Mouse (Mus musculus) cerebellum, postnatal 10 days (tissue): ENCODE results near the gene B4gat1.

Source experiments
- DNase-seq, 2 experiments: peaks; one replicate each; pipeline ENCODE4 v3.0.0; 2021; ENCODE audit warnings: mixed read lengths in 2 of 2

Gene B4gat1

DNA sequence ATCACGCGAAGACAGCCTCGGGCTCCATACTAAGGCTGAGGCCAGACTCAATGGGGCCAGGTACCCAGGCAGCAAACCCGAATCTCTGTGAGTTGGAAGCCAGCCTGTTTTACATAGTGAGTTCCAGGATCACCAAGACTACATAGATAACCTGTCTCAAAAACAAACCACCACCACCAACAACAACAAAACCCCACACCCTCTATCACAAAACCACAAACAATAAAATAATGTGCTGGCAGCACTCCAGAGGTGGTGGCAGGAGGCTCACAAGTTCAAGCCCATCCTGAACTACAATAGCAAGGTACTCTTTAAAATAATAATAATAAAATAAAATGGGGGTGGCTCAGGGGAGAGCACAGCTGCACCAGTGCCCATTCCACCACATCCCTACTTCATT, 2.0 kb upstream of the B4gat1 start:
- DNase-seq, result no peak

GRCm38 (mm10) chr19:5037678-5038571, 701 bp upstream of the B4gat1 start:
- DNase-seq, result peak; percentile 91

- DNase-seq, result peak; percentile 51 to 60
These were observed 882 bp downstream of the B4gat1 start for GRCm38 (mm10) chr19:5039301-5040114.

DNA sequence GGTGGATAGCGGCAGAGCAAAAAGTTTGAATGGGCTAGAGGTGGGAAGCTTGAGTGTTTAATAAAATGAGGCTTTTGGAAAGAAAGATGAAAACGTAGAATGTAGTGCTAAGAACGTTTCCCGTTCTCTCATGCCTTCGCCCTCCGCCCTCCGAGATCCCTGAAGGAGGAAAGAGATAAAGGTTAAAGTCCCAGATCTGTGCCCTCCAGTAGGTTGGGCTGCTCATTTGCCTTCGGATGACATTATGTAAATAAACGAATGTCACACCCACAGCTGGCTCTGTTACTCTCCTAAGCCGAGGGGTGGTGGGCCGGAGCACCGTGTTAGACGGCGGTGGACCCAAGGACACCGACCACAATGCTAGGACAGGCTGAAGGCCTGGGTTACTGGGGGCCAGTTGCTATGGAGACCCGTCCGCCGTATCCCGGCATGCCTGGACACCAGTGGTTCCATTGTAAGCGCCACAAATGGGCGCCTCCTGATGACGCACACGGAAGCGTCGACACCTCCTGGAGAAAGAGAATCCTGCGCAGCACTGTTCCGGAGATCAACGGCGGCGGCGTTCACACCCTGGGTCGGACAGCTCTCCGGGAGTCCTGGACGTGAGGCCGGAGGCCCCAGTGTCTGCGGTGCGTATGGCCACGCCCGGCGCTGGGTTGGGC, 2.4 kb downstream of the B4gat1 start, which contains the start of gene Brms1:
Gene Brms1, plus strand, starts transcription at position 493 of the 662 bp plus-strand sequence.
- peak; percentile 95 to 96 for DNase-seq

DNA sequence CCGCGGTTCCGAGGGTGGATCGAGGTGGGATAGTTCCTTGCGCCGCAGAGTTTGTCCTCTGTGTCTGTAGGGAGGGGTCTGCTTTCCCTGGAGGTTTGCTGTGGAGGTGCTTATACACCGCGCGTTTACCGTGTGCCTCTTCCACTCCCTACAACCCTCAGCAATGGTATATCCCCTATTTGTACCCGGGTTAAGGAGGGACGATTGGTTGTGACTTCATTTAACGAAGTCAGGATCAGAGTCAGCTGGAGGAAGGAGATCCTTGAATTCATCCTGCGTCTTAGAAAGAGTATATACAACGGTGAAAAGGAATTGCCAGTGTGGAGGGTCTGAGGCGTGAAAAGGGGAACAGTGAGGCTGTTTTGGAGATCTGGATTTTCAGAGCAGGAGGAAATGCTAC, 3.0 kb downstream of the B4gat1 start:
- no peak for DNase-seq

DNA sequence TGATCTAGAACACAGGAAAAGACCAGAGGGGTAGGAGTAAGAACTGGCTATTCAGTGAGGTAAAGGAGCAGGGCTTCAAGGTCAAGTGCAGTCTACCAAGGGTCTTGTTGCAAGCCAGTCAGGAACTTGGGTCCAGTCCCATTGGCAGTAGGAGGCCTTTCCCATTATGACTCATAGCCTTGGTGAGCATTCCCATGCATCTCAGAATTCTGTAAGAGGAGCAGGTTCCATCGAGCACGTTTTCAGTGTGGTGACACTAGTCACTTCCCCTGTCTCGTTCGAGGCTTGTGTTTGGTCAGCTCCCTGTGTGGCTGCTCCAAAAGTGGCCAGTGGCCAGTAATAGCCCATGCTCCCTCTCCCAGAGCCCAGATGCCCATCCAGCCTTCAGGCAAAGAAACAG, 6.9 kb downstream of the B4gat1 start:
- no peak for DNase-seq

DNA sequence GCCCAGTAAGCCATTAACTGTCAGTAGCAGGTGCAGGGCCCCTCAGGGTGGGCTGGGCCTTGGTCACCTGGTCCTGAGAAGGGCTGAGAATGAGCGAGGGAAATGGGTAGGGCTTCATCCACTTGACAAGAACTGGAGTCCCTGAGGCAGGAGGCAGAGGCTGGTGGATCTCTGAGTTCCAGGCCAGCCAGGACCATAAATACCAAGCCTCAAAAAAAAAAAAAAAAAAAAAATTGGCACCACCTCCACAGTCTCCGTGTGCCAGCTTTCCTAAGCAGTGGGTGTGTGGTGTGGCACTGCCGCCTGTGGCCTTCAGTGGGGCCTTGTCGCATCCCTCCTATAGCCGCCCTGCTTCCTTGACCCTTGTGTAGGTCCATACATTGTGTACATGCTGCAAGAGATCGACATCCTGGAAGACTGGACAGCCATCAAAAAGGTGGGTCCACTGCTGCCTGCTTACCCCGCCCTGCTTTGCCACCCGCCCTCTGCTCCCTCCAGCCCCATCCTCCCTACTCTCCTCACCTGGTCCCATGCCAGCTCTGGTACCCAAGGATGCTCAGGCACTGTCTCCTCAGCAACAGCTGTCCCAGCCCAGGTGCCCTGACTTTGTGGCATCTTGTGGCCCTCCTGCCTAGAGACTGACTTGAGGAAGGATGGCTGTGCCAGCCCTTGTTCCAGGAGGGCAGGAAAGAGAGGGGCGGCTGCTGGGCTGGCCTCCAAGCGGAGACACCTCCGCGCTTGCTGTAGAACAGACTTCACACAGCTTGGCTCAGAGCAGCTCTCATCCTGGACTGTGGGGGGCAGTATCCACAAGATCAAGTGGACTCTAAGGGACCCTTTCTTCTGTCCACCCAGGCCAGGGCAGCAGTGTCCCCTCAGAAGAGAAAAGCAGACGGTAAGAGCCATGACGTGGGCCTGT, 9.8 kb downstream of the B4gat1 start:
- DNase-seq, result peak; percentile 44 to 53

DNA sequence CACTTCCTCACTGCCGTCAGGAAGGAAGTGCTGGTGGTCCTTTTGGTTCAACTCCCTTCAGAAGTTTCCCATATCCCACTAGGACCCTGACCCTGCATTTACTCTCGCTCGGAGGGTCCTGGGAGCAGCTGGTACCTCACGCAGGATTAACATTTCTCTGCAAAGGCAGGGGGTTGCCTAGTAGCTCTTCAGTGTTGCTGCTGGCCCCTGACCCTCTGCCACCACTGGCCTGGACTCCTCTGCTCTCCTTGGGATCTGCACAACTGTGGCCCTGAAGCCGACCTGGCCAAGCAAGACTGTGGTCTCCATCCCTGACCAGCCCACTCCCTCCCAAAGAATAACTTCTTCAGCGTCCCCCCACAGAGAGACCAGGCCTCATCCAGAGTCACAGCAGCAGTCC, 10.7 kb downstream of the B4gat1 start:
- no peak for DNase-seq

DNA sequence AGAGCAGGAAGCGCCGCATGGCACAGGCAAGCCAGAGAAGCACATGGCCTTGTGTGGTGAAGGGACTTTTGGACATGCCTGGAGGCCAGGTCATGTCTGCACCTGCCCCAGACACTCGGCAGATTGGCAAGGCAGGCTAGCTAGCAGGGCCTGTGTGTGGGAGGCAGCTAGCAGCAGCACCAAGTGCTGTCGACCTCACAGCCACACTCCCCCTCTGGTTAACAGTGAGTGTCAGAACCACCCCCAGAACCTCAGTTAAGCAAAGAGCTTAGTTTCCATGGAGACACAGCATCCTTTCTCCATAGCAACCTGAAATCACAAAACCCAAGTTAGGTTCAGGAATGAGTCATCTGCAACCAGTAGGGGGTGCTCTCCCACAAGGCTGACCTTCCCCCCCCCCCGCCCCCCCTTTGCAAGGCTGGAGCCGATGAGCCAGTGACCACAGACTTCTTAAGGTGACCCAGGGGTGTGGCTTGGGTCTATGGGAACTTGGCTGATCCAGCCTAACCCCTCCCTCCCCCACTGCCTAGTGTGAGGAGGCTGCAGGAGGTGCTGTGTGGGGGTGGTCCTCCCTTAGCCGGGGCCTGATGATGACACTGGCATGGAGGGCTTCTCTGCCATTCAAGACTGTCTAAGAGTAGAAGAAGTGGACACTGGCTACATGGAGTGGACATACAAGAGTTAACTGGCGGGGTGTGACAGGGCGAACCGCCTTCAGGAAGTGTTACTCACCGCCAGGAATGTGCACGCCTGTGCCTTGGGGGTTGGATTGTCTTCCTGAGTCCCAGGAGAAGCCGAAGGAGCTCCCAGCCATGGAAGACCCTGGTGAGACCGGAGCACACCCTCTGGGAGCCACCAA, 11.7 kb downstream of the B4gat1 start, which contains the start of gene Rin1:
Gene Rin1, plus strand, starts transcription at position 435 of the 859 bp plus-strand sequence.
- peak; percentile 47 to 67 for DNase-seq

DNA sequence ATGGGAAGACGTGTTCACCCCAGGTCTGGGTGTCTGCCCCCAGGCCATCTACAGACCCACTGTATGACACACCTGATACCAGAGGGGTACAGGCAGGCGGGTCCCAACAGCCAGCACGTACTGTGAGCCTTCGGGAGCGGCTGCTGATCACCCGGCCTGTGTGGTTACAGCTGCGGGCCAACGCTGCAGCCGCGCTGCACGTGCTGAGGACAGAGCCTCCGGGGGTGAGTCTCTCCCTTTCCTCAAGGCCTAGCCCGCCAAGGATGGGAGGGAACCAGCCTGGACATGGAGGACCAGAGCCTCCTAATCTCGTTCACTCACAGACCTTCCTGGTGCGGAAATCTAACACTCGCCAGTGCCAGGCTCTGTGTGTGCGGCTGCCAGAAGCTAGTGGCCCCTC, 12.4 kb downstream of the B4gat1 start:
- DNase-seq, result peak in 1 of 2 experiments; percentile 33

GRCm38 (mm10) chr19:5051515-5051914, 12.9 kb downstream of the B4gat1 start:
- DNase-seq, result peak in 1 of 2 experiments; percentile 29

DNA sequence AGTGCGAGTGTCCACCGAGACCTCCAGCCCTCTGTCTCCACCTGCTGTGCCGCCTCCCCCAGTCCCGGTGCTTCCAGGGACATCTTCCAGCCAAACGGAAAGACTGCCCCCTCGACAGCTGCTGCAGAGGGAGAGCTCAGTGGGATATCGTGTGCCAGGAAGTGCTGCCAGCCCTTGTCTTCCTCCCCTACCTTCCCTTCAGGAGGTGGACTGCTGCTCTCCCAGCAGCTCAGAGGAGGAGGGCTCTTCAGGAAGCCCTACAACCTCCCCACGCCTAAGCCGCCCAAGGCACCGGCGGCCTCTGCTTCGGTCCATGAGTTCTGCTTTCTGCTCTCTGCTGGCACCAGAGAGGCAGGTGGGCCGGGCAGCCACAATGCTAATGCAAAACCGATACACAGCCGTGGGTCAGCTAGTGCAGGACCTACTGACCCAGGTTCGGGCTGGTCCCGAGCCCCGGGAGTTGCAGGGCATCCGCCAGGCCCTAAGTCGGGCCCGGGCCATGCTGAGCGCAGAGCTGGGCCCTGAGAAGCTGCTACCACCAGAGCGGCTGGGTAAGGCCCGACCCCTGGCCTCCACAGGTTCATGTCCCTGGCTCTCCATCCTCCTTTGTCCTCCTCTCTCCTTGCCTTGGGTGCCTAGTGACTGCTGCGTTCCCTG, 13.7 kb downstream of the B4gat1 start:
- peak; percentile 68 to 75 for DNase-seq

DNA sequence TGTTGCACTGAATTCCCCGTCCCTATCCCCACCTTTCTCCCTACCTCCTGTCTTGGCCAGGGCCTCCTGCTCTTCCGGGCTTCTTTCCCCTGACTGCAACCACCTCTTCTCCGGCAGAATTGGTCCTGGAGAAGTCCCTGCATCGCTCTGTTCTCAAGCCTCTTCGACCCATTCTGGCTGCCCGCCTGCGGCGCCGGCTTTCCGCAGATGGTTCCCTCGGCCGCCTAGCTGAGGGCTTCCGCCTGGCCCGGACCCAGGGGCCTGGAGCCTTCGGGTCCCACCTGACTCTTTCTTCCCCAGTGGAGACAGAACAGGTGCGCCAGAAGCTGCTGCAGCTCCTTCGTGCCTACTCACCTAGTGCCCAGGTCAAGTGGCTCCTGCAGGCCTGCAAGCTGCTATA, 14.2 kb downstream of the B4gat1 start:
- DNase-seq, result peak; percentile 73

DNA sequence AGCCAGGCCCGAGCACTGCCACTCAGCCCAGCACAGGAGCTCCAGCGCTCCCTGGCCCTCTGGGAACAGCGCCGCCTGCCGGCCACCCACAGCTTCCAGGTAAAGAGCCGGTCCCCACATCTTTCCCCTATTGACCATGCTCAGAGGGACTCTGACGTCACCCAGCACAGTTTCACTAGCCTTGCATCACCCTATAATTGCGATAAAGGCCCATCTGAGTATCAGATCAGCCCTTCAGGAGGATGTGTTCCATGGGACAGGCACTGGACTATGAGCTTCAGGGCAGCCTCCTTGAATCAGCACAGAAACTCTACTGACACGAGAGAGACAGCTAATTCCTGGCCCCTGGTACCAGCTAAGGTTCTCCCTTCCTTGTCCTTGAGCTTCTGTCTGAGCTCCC, 15.3 kb downstream of the B4gat1 start:
- DNase-seq, result peak; percentile 81 to 87

DNA sequence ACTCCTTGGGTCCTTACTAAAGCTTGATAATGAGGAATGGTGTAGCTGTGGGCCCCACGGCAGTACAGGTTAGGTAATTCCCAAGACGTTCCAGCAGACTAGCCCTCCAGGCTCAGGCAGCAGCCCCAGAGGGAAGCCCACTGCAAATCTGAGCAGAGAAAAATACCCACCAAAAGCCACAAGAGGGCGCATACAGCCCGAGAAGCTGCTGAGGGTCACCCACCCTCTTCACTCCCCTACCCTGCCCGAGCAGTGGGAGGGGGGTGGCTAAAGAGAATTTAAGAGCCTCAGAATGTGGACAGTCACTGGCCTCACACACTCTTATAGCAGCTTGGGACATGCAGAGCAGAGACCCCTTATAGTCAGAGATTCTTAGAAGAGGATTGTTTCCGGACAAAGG, 17.6 kb downstream of the B4gat1 start:
- peak; percentile 77 to 80 for DNase-seq

- DNase-seq, result no peak
These were observed 19.5 kb downstream of the B4gat1 start for GRCm38 (mm10) chr19:5057876-5058775.

DNA sequence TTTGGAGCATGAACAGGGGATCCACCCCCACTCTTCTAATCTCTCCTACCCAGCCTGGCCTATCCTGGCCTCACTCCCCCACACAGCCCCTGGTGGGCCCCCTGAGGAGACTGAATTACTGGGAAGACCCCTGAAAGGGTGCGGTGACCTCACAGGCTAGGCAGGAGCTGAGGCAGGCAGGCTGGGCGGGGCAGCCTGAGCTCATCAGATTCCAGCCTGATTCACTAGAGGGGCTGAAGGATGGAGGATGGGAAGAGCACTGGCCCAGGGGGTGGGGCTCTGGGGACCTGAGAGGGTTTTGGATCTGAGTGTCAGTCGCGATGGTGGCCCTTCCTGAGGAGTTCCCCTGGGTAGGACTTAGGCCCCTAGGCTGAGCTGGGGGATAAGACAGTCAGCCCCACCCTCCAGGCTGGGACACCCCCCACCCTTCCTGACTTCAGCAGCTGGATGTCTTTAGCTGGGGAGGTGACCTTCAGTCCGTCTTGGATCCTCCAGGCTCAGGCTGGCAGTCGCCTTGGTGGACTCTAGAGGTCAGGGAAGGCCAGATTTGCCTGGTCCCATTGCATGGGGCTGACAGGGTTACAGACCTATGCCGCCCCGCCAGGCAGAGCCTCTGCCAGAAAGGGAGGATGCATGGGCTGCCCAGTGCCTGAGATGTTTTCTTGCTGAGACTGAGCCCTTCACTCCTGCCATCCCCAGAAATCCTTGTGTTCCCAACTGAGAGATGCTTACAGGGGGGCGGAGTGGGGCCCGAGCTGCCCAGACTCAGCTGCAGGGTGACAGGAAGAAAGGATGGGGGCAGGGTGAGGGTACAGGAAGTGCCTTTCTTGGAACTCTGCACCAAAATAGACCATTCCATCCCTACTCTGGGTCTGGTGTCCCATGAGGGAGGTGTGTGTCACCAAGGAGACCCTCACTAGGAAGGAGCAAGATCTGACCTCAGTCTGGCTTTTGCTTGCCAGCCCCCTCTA, 20.5 kb downstream of the B4gat1 start:
- no peak for DNase-seq
